Mouse (Mus musculus) kidney, postnatal 4 days (tissue): ENCODE measurements around the gene Atp13a2.
A peak's percentile ranks its signal among the peaks of the same experiment; 100 is the strongest.

Source experiments
- DNase-seq, 2 experiments: peaks; one replicate each; pipeline ENCODE4 v3.0.0; 2021; ENCODE audit warnings: mixed read lengths in 2 of 2

Gene Atp13a2

GRCm38 (mm10) chr4:141044816-141045215, 58.1 kb downstream of the Atp13a2 start:
- peak; percentile 87 to 90 for DNase-seq

GRCm38 (mm10) chr4:141048810-141049475, 62.3 kb downstream of the Atp13a2 start:
- DNase-seq = no peak

- DNase-seq = peak; percentile 75 to 84
Observed at GRCm38 (mm10) chr4:141049476-141049835, 62.8 kb downstream of the Atp13a2 start.

- DNase-seq = no peak
Observed at GRCm38 (mm10) chr4:141052442-141052841, 65.8 kb downstream of the Atp13a2 start.

- DNase-seq = peak; percentile 54 to 71
Observed at GRCm38 (mm10) chr4:141053138-141053537, 66.5 kb downstream of the Atp13a2 start.

GRCm38 (mm10) chr4:141053568-141054161, 67.0 kb downstream of the Atp13a2 start:
- DNase-seq = peak; percentile 81 to 90
